Mouse (Mus musculus): ENCODE results near the gene Fbxl20. TPM values are rescaled to one million over a fixed set of nuclear protein-coding genes. Genes with fewer than 3 reads are reported as not detected.

Fbxl20 gene
- polyA plus RNA-seq, 1 experiment from 2014 or later: 23.4 TPM

- H3K9me3 ChIP-seq (ENCODE audit: control insufficient read depth, low read length): no peaks in the 10 kb centered on the region
- H3K27ac ChIP-seq (ENCODE audit: low read depth, low read length): no peak overlapping the region
- WGBS: 85% methylated on average over 5 of the region's 5 CpGs
- no peaks in the 10 kb centered on the region for H3K36me3 ChIP-seq (ENCODE audit: control insufficient read depth, insufficient read depth, low read length)
- peaks cover under 1% of the 10 kb centered on the region for H3K4me1 ChIP-seq (ENCODE audit: control insufficient read depth, insufficient read depth, low read length)
- no peak overlapping the region for H3K4me2 ChIP-seq
- no peak for DNase-seq (ENCODE audit: low spot score, missing footprints)
- H3K9ac ChIP-seq (ENCODE audit: low read length): no peak overlapping the region
- H3K4me3 ChIP-seq (ENCODE audit: low read depth, low read length): no peak overlapping the region
- no peak for ATAC-seq (ENCODE audit: low FRiP score)
- peaks cover 3% of the 10 kb centered on the region for H3K27me3 ChIP-seq (ENCODE audit: control insufficient read depth, insufficient read depth, low read length)
Observed at GRCm38 (mm10) chr11:98057998-98058397, 92.2 kb downstream of the Fbxl20 start.

- H3K4me3 ChIP-seq (ENCODE audit: low read depth, low read length): no peak overlapping the region
- no peak for ATAC-seq (ENCODE audit: low FRiP score)
- H3K4me2 ChIP-seq: no peak overlapping the region
- no peak overlapping the region for H3K9ac ChIP-seq (ENCODE audit: low read length)
- H3K27me3 ChIP-seq (ENCODE audit: control insufficient read depth, insufficient read depth, low read length): peaks cover 8% of the 10 kb centered on the region
- H3K9me3 ChIP-seq (ENCODE audit: control insufficient read depth, low read length): no peaks in the 10 kb centered on the region
- no peak overlapping the region for H3K27ac ChIP-seq (ENCODE audit: low read depth, low read length)
- H3K36me3 ChIP-seq (ENCODE audit: control insufficient read depth, insufficient read depth, low read length): no peaks in the 10 kb centered on the region
- DNase-seq (ENCODE audit: low spot score, missing footprints): no peak
- WGBS: 39% methylated on average over 9 of the region's 9 CpGs
- peaks cover 6% of the 10 kb centered on the region for H3K4me1 ChIP-seq (ENCODE audit: control insufficient read depth, insufficient read depth, low read length)
Observed at GRCm38 (mm10) chr11:98057466-98057865, 92.7 kb downstream of the Fbxl20 start.

- Histone ChIP-seq H3K4me3 (ENCODE audit: low read depth, low read length) (peak within 1 kb of the TSS; percentile 38), H3K27ac (ENCODE audit: low read depth, low read length) (no peak within 1 kb of the TSS), H3K9ac (ENCODE audit: low read length) (peak within 1 kb of the TSS; percentile 59), H3K9me3 (ENCODE audit: control insufficient read depth, low read length) (no peaks in the 10 kb centered on the region), H3K4me1 (ENCODE audit: control insufficient read depth, insufficient read depth, low read length) (peaks cover 6% of the 10 kb centered on the region), H3K27me3 (ENCODE audit: control insufficient read depth, insufficient read depth, low read length) (peaks cover 33% of the 10 kb centered on the region), H3K36me3 (ENCODE audit: control insufficient read depth, insufficient read depth, low read length) (no peaks in the 10 kb centered on the region), H3K4me2 (peak within 1 kb of the TSS; percentile 52)
- DNase-seq (ENCODE audit: low spot score, missing footprints) (peak; percentile 95), ATAC-seq (ENCODE audit: low FRiP score) (peak; percentile 93)
- 2% methylated on average over 44 of the region's 48 CpGs for WGBS
Observed at GRCm38 (mm10) chr11:98052989-98053834, 97.0 kb downstream of the Fbxl20 start, which contains the start of gene Stac2. TSS of gene Stac2 (minus strand) at chr11:98053462.

- peaks cover 6% of the 10 kb centered on the region for H3K4me1 ChIP-seq (ENCODE audit: control insufficient read depth, insufficient read depth, low read length)
- DNase-seq (ENCODE audit: low spot score, missing footprints) (peak; percentile 94), ATAC-seq (ENCODE audit: low FRiP score) (no peak)
- no peak overlapping the region for H3K27ac ChIP-seq (ENCODE audit: low read depth, low read length)
- peak overlapping the region; percentile 38 for H3K4me3 ChIP-seq (ENCODE audit: low read depth, low read length)
- no peaks in the 10 kb centered on the region for H3K9me3 ChIP-seq (ENCODE audit: control insufficient read depth, low read length)
- H3K27me3 ChIP-seq (ENCODE audit: control insufficient read depth, insufficient read depth, low read length): peaks cover 33% of the 10 kb centered on the region
- peak overlapping the region; percentile 52 for H3K4me2 ChIP-seq
- WGBS: 1% methylated on average over 83 of the region's 83 CpGs
- H3K9ac ChIP-seq (ENCODE audit: low read length): peak overlapping the region; percentile 59
- H3K36me3 ChIP-seq (ENCODE audit: control insufficient read depth, insufficient read depth, low read length): no peaks in the 10 kb centered on the region
Observed at GRCm38 (mm10) chr11:98052129-98052988, 97.8 kb downstream of the Fbxl20 start.

GRCm38 (mm10) chr11:98051611-98052128 is 98.5 kb downstream of the Fbxl20 start:
- H3K9ac ChIP-seq (ENCODE audit: low read length): no peak overlapping the region
- no peak overlapping the region for H3K4me3 ChIP-seq (ENCODE audit: low read depth, low read length)
- ATAC-seq (ENCODE audit: low FRiP score) (no peak), DNase-seq (ENCODE audit: low spot score, missing footprints) (peak; percentile 91)
- H3K4me1 ChIP-seq (ENCODE audit: control insufficient read depth, insufficient read depth, low read length): peaks cover 6% of the 10 kb centered on the region
- WGBS: 9% methylated on average over 12 of the region's 12 CpGs
- H3K27me3 ChIP-seq (ENCODE audit: control insufficient read depth, insufficient read depth, low read length): peaks cover 33% of the 10 kb centered on the region
- H3K9me3 ChIP-seq (ENCODE audit: control insufficient read depth, low read length): no peaks in the 10 kb centered on the region
- H3K4me2 ChIP-seq: no peak overlapping the region
- H3K27ac ChIP-seq (ENCODE audit: low read depth, low read length): no peak overlapping the region
- H3K36me3 ChIP-seq (ENCODE audit: control insufficient read depth, insufficient read depth, low read length): no peaks in the 10 kb centered on the region

- Histone ChIP-seq H3K9me3 (ENCODE audit: control insufficient read depth, low read length) (no peaks in the 10 kb centered on the region), H3K9ac (ENCODE audit: low read length) (no peak overlapping the region), H3K27ac (ENCODE audit: low read depth, low read length) (no peak overlapping the region), H3K4me3 (ENCODE audit: low read depth, low read length) (no peak overlapping the region), H3K4me1 (ENCODE audit: control insufficient read depth, insufficient read depth, low read length) (peaks cover 6% of the 10 kb centered on the region), H3K27me3 (ENCODE audit: control insufficient read depth, insufficient read depth, low read length) (peaks cover 33% of the 10 kb centered on the region), H3K4me2 (no peak overlapping the region), H3K36me3 (ENCODE audit: control insufficient read depth, insufficient read depth, low read length) (no peaks in the 10 kb centered on the region)
- ATAC-seq (ENCODE audit: low FRiP score): no peak
- DNase-seq (ENCODE audit: low spot score, missing footprints): no peak
- WGBS: no CpG with 5 or more reads among the region's 2 CpGs
Observed at GRCm38 (mm10) chr11:98050940-98051339, 99.3 kb downstream of the Fbxl20 start.

- Histone ChIP-seq H3K4me3 (ENCODE audit: low read depth, low read length) (no peak overlapping the region), H3K4me2 (no peak overlapping the region), H3K27ac (ENCODE audit: low read depth, low read length) (no peak overlapping the region), H3K9me3 (ENCODE audit: control insufficient read depth, low read length) (no peaks in the 10 kb centered on the region), H3K4me1 (ENCODE audit: control insufficient read depth, insufficient read depth, low read length) (peaks cover 6% of the 10 kb centered on the region), H3K36me3 (ENCODE audit: control insufficient read depth, insufficient read depth, low read length) (no peaks in the 10 kb centered on the region), H3K9ac (ENCODE audit: low read length) (no peak overlapping the region), H3K27me3 (ENCODE audit: control insufficient read depth, insufficient read depth, low read length) (peaks cover 33% of the 10 kb centered on the region)
- ATAC-seq (ENCODE audit: low FRiP score): no peak
- DNase-seq (ENCODE audit: low spot score, missing footprints): peak; percentile 44
- WGBS: 35% methylated on average over 2 of the region's 2 CpGs
Observed at GRCm38 (mm10) chr11:98050520-98050815, 99.7 kb downstream of the Fbxl20 start.

GRCm38 (mm10) chr11:98049672-98050519 is 100.3 kb downstream of the Fbxl20 start:
- H3K27ac ChIP-seq (ENCODE audit: low read depth, low read length): no peak overlapping the region
- ATAC-seq (ENCODE audit: low FRiP score) (no peak), DNase-seq (ENCODE audit: low spot score, missing footprints) (peak; percentile 28)
- no peaks in the 10 kb centered on the region for H3K36me3 ChIP-seq (ENCODE audit: control insufficient read depth, insufficient read depth, low read length)
- no peak overlapping the region for H3K4me2 ChIP-seq
- no peaks in the 10 kb centered on the region for H3K9me3 ChIP-seq (ENCODE audit: control insufficient read depth, low read length)
- no peak overlapping the region for H3K4me3 ChIP-seq (ENCODE audit: low read depth, low read length)
- H3K4me1 ChIP-seq (ENCODE audit: control insufficient read depth, insufficient read depth, low read length): peaks cover 6% of the 10 kb centered on the region
- H3K9ac ChIP-seq (ENCODE audit: low read length): no peak overlapping the region
- WGBS: 76% methylated on average over 14 of the region's 14 CpGs
- peaks cover 33% of the 10 kb centered on the region for H3K27me3 ChIP-seq (ENCODE audit: control insufficient read depth, insufficient read depth, low read length)
